Mouse (Mus musculus): Measurements from ENCODE around the gene Itpkc.
"Not testable (repeated sequence)": the region's sequence is repeated elsewhere in the genome, so short reads cannot be mapped to it uniquely, and the experiment has no call there.

DNA sequence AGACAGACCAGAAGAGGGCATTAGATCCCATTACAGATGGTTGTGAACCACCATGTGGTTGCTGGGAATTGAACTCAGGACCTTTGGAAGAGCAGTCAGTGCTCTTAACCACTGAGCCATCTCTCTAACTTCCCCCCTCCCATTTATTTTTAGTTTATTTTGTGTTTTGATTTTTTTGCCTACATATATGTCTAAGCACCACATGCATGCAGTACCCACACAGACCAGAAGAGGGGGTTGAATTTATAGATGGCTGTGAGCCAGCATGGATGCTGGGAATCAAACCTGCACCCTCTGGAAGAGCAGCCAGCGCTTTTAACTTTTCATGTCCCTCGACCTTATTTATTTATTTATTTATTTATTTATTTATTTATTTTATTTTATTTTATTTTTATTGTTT is 15.6 kb upstream of the Itpkc start:
- not testable (repeated sequence) for TF ChIP-seq ZC3H11A (IDR thresholded peaks at IDR 0.05; ENCODE audit: borderline replicate concordance, low read depth, low read length); MAFK (IDR thresholded peaks at IDR 0.05; ENCODE audit: insufficient read depth, low read depth, low read length)
